Mouse (Mus musculus): ENCODE data around the gene Clcn1.
A peak's percentile ranks its signal among the peaks of the same experiment; 100 is the strongest.

Clcn1 gene

GRCm38 (mm10) chr6:42350021-42350967 lies 63.8 kb downstream of the Clcn1 start:
- peak in 1 of 2 experiments; percentile 76 for DNase-seq (ENCODE audit: low spot score in 2 of 2)

- no peak for DNase-seq (ENCODE audit: low spot score in 2 of 2)
These were observed 64.7 kb downstream of the Clcn1 start for GRCm38 (mm10) chr6:42350968-42351775.

DNA sequence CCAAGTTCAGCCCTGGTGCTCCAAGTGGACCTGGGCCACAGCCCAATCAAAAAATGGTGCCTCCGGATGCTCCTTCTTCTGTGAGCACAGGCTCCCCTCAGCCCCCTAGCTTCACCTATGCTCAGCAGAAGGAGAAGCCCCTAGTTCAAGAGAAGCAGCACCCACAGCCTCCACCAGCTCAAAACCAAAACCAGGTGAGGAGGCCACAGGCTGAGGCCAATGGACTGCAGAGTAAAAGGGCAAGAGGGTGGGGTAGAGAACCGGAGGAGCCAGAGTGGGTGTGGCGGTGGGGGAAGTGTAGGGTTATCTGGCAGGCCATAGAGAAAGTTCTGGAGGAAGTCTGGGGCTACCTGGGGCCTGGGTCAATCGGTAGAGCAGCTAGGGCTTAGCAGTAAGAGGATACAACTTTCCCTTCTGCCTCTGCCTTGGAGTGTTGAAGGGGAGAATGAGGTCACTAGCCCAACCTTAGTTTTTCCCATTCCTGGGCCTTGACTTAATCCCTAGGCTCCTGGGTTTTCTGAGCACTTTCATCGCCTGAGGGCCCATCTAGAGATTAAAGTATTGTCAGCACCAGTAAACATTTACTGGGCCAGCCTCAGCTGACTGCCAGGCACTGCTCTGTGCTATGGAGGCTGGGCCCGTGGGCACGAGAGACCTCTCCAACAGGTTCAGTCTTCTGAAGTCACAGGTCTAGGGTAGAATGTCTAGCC lies 65.4 kb downstream of the Clcn1 start:
- DNase-seq (ENCODE audit: low spot score in 2 of 2): no peak

DNA sequence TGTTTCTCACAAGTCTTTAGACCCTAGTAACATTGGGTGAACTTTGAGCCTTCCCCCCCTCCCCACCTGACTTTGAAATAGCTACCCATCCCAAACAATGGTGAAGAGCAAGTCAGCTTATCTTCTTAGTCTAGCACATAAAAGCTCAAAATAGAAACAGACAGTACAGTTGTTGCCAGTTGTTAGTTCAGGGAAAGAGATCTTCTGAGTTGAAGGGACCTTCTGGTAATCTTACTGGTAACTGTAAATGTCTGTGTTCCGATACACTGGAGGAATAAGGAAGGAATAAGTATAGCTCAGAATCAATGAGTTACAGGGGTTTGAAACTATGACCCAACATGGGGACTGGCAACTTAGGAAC lies 66.0 kb downstream of the Clcn1 start:
- DNase-seq (ENCODE audit: low spot score in 2 of 2): no peak

GRCm38 (mm10) chr6:42353180-42353579 lies 66.7 kb downstream of the Clcn1 start:
- DNase-seq (ENCODE audit: low spot score in 2 of 2): no peak

GRCm38 (mm10) chr6:42354076-42355019 lies 67.9 kb downstream of the Clcn1 start:
- no peak for DNase-seq (ENCODE audit: low spot score in 2 of 2)

DNA sequence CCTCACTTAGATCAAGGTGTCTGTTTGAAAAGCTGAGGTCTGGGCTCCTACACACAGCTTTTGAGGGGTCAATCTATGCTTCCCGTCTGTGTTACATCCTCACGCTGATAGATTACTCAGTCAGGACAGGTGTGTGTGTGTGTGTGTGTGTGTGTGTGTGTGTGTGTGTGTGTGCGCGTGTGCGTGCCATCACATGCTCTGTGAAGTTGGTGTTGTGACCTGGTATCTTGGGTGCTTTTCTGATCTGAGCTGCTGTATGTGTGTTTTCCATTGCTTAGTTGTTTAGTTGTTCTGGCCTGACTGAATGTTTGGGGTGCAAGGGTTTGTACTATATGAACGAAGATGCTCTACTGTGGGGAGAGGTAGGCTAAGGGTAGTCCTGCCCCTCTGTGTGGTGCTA lies 68.9 kb downstream of the Clcn1 start:
- DNase-seq (ENCODE audit: low spot score in 2 of 2): no peak

GRCm38 (mm10) chr6:42355794-42356600 lies 69.5 kb downstream of the Clcn1 start:
- no peak for DNase-seq (ENCODE audit: low spot score in 2 of 2)

DNA sequence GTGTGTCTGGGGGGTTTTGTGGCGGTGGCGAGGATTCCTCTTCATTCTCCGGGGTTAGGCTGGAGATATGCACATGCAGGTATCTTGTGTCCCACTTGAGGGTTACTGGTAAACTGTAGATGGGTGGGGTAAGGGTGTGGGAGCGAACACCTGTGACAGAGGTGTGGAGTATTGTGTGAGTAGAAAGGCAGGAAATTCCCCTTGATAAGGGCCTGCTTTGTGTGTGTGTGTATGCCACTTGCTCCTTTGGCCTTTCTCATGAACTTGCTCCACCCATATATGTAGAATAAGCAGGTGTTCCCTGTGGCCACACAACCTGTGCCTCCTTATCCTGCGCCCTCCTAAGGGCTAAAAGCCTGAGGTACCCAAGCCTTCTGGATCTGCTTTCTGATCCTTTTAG lies 70.4 kb downstream of the Clcn1 start:
- no peak for DNase-seq (ENCODE audit: low spot score in 2 of 2)

DNA sequence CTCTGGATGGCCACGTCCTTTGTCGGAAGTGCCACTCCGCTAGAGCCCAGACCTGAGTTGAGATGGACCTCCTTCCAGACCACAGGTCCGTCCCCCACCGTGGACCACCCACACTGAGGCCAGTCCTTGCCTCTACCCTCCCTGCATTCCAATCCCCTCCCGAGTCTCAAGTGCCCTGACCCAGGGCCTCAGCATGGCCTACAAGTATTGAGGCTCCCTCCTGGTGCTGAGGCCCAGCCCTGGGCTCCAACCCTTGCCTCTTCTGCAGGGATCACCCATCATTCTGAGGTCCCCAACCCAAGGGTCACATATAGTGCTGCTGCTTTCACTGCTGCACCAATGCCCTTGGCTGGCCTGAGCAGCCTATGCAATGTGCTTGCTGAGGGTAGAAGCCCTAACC lies 71.4 kb downstream of the Clcn1 start:
- DNase-seq (ENCODE audit: low spot score in 2 of 2): no peak

- no peak for DNase-seq (ENCODE audit: low spot score in 2 of 2)
These were observed 72.4 kb downstream of the Clcn1 start for GRCm38 (mm10) chr6:42358901-42359300.

- DNase-seq (ENCODE audit: low spot score in 2 of 2): no peak
These were observed 73.1 kb downstream of the Clcn1 start for GRCm38 (mm10) chr6:42359364-42360147.

GRCm38 (mm10) chr6:42360231-42360840 lies 73.9 kb downstream of the Clcn1 start:
- DNase-seq (ENCODE audit: low spot score in 2 of 2): no peak

DNA sequence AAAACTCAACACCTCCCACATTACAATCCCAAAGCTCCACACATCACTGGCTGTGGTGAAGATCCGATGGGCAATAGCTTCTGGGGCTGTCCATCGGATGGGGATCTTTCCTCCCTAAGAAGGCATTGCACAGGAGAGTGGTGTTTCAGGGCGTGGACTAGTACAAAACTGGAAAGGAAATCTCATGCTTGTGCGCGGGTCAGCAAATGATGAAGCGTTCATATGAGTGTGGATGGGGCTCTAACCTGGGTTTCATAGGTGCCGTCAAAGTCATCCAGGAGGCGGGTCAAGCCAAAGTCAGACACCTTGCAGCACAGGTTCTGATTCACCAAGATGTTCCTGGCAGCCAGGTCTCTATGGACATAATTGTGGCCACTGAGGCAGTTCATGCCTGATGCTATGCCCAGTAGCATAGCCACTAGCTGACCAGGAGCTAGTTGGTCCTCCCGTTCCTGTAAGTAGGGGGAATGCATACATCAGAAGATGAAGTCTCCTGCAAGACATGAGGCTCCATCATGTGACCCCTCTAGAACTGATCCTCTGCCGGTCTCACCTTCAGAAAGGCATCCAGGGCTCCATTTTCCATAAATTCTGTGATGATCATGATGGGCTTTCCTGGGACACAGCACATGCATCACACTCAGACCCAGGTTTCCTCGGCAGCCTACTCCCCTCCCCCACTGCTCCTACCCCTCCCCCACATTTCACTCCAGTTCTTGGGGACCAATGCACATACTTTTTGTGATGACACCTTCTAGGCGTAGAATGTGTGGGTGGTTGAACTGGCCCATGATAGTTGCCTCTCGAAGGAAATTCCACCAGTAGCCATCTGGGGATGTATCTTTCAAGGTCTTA lies 74.8 kb downstream of the Clcn1 start:
- no peak for DNase-seq (ENCODE audit: low spot score in 2 of 2)

GRCm38 (mm10) chr6:42362074-42362473 lies 75.6 kb downstream of the Clcn1 start:
- DNase-seq (ENCODE audit: low spot score in 2 of 2): no peak

DNA sequence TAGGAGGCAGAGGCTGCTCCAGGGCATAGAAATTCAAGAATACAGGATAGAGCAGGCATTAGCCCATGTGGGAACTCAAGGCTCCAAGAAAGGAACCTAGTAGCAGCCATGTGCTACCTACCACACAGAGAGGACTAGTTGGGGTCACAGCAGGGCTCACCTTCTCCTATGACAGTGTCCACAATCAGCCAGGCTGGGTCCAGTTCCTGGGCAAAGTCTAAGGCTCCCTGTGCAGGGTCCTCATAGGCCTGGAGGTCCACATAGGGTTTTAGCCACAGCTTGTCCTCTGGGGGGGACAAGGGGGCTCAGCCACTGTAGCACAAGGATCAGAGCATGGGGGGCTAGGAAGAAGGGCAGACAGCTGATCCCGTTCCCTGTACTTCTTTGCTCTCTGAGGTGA lies 76.0 kb downstream of the Clcn1 start:
- DNase-seq (ENCODE audit: low spot score in 2 of 2): no peak

DNA sequence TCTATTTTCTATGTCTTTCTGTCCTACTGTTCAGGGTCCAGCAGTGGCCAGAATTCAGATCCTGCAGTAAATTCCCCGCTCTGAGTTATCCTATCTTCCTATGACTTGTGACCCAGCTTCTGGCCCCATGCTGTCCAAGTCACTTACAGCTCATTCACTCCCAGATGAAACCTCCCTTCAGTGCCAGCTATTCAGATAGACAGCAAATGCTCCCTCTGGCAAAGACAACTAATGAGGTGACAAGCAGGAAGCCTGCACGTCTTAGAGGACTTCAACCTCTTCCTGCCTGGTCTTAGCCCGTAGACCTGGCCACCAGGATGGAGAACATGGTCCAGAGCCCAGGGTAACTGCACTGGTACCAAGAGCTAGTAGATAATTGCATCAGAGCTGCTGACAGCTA lies 76.5 kb downstream of the Clcn1 start:
- no peak for DNase-seq (ENCODE audit: low spot score in 2 of 2)

DNA sequence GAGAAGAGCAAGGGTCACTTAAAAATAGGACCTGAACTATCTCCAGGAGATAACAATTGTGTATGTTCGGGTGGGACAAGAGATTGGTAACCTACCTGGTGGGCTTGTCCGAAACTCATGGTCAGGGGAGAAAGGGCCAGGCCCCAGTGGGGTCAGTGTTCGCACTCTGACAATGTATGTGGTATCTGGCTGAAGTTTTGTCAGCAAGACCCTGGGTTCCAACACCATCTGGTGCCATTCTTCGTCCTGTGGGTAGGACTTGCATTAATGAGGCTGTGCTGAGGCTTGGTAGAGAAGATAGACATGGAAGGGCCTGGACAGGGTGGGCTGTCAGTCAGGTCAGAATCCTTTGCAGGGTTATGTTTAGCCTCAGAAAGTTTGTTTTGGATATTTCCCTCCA lies 77.6 kb downstream of the Clcn1 start:
- no peak for DNase-seq (ENCODE audit: low spot score in 2 of 2)
